Mouse (Mus musculus) neural tube, embryonic 14.5 days (tissue): Measurements from ENCODE around the gene Kpna1. TPM values are rescaled to one million over a fixed set of nuclear protein-coding genes. Genes with fewer than 3 reads are reported as not detected.
"Not testable (repeated sequence)": the region's sequence is repeated elsewhere in the genome, so short reads cannot be mapped to it uniquely, and the experiment has no call there.

Experiments used
- ATAC-seq: fragments of 200-750 bp; cut with Nextera tagmentation; 2 replicates; pipeline ENCODE4 v1.8.0; 2017; ENCODE audit warnings: low read depth, mild to moderate bottlenecking, moderate TSS enrichment, moderate library complexity
- H3K27ac ChIP-seq: fragments of 300-500 bp; sonication (generic); 2 replicates; pipeline ENCODE4 v1.5.1; 2014; ENCODE audit warnings: low read depth, mild to moderate bottlenecking, control low read depth, low read length, moderate library complexity, mixed read lengths
- H3K27me3 ChIP-seq: fragments of 300-500 bp; sonication (generic); 2 replicates; pipeline ENCODE4 v1.6.1; 2014; ENCODE audit warnings: low read length; ENCODE audit not compliant: control insufficient read depth, insufficient read depth
- H3K36me3 ChIP-seq: fragments of 300-500 bp; sonication (generic); 2 replicates; pipeline ENCODE4 v1.6.1; 2014; ENCODE audit warnings: low read length, mixed read lengths; ENCODE audit not compliant: control insufficient read depth, insufficient read depth
- H3K4me1 ChIP-seq: fragments of 300-500 bp; sonication (generic); 2 replicates; pipeline ENCODE4 v1.6.1; 2014; ENCODE audit warnings: low read length; ENCODE audit not compliant: control insufficient read depth, insufficient read depth
- H3K4me2 ChIP-seq: fragments of 300-500 bp; sonication (generic); 2 replicates; pipeline ENCODE4 v1.6.1; 2014; ENCODE audit warnings: mild to moderate bottlenecking, low read depth, low read length, control low read depth
- H3K4me3 ChIP-seq: fragments of 300-500 bp; sonication (generic); 2 replicates; pipeline ENCODE4 v1.5.1; 2014; ENCODE audit warnings: low read depth, low read length, control low read depth, mixed read lengths
- H3K9ac ChIP-seq: fragments of 300-500 bp; sonication (generic); replicated peaks from 2 replicates; pipeline ENCODE4 v1.6.1; 2014; ENCODE audit warnings: low read depth, mild to moderate bottlenecking, control low read depth, low read length, mixed read lengths
- H3K9me3 ChIP-seq: fragments of 300-500 bp; sonication (generic); 2 replicates; pipeline ENCODE4 v1.6.1; 2016; ENCODE audit warnings: low read length; ENCODE audit not compliant: control insufficient read depth
- WGBS: fragments of 180-500 bp; shearing (Covaris S2); extraction: QIAGEN DNeasy Blood & Tissue Kit; methylation state at CpG from one replicate; pipeline ENCODE4 v1.1.7; 2014; 5-methylcytosine and 5-hydroxymethylcytosine counted together
- polyA plus RNA-seq: library from polyadenylated mRNA; unstranded; fragments of >200 nt; fragmentation: Nextera tagmentation; extraction: Ambion mirVana; gene quantifications from 2 replicates; pipeline ENCODE4 v1.2.1, GENCODE M21; 2014

Kpna1 gene
- polyA plus RNA-seq, 1 experiment from 2014 or later: 89.3 TPM

DNA sequence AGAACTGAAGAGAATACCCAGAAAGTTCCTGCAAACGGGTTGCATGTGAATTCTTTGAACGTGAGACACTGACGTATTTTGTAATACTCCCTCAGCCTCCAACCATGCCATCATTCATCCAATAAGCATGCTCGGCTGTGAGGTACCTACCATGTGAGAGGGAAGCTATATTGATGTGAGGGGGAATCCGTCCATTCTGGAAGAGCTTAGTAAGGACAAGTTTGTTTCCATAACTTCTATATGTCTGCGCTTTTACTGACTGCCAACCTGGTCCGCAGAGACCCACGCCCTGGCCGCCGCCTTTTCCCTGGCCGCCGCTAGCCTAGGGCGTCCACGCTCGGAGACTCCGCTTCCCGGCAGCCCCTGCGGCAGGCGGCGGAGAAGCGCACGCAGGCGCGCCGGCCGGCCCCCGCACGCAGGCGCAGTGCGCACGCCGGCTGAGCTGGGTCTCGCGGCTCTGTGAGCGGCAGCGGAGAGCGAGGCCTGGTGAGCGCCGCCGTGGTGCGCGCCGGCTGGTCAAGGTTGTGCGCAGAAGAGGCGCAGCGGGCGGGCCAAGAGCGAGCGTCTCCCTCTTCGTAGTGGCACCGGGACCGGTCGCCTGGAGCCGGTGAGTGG lies 4.5 kb downstream of the Kpna1 start:
- Histone ChIP-seq H3K27me3 (no peaks in the 10 kb centered on the region), H3K4me3 (peak overlapping the region; percentile 87), H3K27ac (peak overlapping the region; percentile 99), H3K9me3 (no peaks in the 10 kb centered on the region), H3K9ac (peak overlapping the region; percentile 95), H3K4me1 (peaks cover 5% of the 10 kb centered on the region), H3K4me2 (peak overlapping the region; percentile 67), H3K36me3 (no peaks in the 10 kb centered on the region)
- ATAC-seq: peak; percentile 96
- under 1% methylated on average over 48 of the region's 54 CpGs for WGBS

- H3K9ac ChIP-seq: peak overlapping the region; percentile 95
Observed at GRCm38 (mm10) chr16:35983517-35984101, 5.1 kb downstream of the Kpna1 start.

DNA sequence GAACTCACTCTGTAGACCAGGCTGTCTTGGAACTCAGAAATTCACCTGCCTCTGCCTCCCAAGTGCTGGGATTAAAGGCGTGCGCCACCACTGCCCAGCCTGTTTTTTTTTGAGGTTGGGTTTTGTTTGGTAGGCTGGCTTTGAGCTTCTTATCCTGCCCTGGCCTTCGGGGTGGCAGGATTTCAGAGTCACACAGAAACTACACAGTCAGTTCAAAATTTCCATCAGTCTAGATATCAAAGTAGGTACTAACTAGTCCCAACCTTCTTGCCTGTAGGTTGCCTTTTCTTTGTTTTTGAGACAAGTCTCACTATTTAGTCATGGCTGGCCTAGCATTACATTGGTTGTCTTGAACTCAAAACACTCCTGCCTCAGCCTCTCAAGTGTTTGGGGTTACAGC lies 5.9 kb downstream of the Kpna1 start:
- WGBS: 74% methylated on average over 3 of the region's 3 CpGs
- Histone ChIP-seq H3K27me3 (no peaks in the 10 kb centered on the region), H3K9me3 (no peaks in the 10 kb centered on the region), H3K4me3 (peak overlapping the region; percentile 87; the same call in 1 of the 2 replicates), H3K4me2 (peak overlapping the region; percentile 67; the same call in 1 of the 2 replicates), H3K4me1 (peaks cover 5% of the 10 kb centered on the region), H3K27ac (no peak overlapping the region), H3K9ac (no peak overlapping the region), H3K36me3 (no peaks in the 10 kb centered on the region)
- ATAC-seq: no peak

More at GRCm38 (mm10) chr16:35983517-35984101, 5.1 kb downstream of the Kpna1 start:
- H3K27me3 ChIP-seq: no peaks in the 10 kb centered on the region
- peaks cover 5% of the 10 kb centered on the region for H3K4me1 ChIP-seq
- peak overlapping the region; percentile 99 for H3K27ac ChIP-seq
- no peaks in the 10 kb centered on the region for H3K36me3 ChIP-seq
- WGBS: under 1% methylated on average over 65 of the region's 86 CpGs
- H3K4me2 ChIP-seq: peak overlapping the region; percentile 67
- ATAC-seq: peak; percentile 85
- no peaks in the 10 kb centered on the region for H3K9me3 ChIP-seq
- H3K4me3 ChIP-seq: peak overlapping the region; percentile 87

DNA sequence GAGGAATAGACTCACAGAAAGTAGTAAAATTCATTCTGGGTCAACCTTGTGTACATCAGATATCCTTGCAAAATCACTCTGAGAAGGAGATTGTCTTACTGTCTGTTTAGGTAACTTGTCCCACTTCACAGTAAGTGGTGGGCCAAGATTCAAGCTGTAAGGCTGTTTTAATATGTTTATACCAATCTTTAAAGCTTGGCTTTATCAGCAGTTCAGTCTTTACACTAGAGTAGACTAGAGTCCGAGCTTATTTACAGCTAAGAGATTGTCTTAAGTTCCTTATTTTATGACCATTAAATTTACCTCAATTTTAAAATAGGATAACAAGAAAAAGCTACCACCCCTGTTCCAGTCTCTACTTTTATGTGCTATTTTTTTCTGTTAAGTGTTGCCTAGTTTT lies 9.4 kb downstream of the Kpna1 start:
- Histone ChIP-seq H3K27me3 (no peaks in the 10 kb centered on the region), H3K36me3 (no peaks in the 10 kb centered on the region), H3K9me3 (no peaks in the 10 kb centered on the region), H3K27ac (no peak overlapping the region), H3K9ac (no peak overlapping the region), H3K4me1 (peaks cover 5% of the 10 kb centered on the region), H3K4me3 (no peak overlapping the region), H3K4me2 (no peak overlapping the region)
- ATAC-seq: no peak
- WGBS: 93% methylated on average over 1 of the region's 1 CpGs

GRCm38 (mm10) chr16:35992391-35992790 lies 13.8 kb downstream of the Kpna1 start:
- Histone ChIP-seq H3K9me3 (no peaks in the 10 kb centered on the region), H3K9ac (no peak overlapping the region), H3K4me3 (no peak overlapping the region), H3K27me3 (no peaks in the 10 kb centered on the region), H3K4me1 (no peaks in the 10 kb centered on the region), H3K36me3 (no peaks in the 10 kb centered on the region), H3K27ac (no peak overlapping the region), H3K4me2 (no peak overlapping the region)
- ATAC-seq: no peak
- WGBS: 79% methylated on average over 1 of the region's 1 CpGs

- no peaks in the 10 kb centered on the region for H3K9me3 ChIP-seq
- H3K36me3 ChIP-seq: no peaks in the 10 kb centered on the region
- H3K27ac ChIP-seq: no peak overlapping the region
- no peaks in the 10 kb centered on the region for H3K4me1 ChIP-seq
- H3K4me3 ChIP-seq: no peak overlapping the region
- ATAC-seq: no peak
- H3K4me2 ChIP-seq: no peak overlapping the region
- no peak overlapping the region for H3K9ac ChIP-seq
- H3K27me3 ChIP-seq: no peaks in the 10 kb centered on the region
- 90% methylated on average over 3 of the region's 3 CpGs for WGBS
Observed at GRCm38 (mm10) chr16:35993316-35993715, 14.8 kb downstream of the Kpna1 start.

- not testable (repeated sequence) for H3K4me2 ChIP-seq, H3K27me3 ChIP-seq, ATAC-seq, H3K9me3 ChIP-seq, H3K36me3 ChIP-seq, H3K4me1 ChIP-seq, H3K9ac ChIP-seq, H3K27ac ChIP-seq, H3K4me3 ChIP-seq
- WGBS: 96% methylated on average over 4 of the region's 4 CpGs
Observed at GRCm38 (mm10) chr16:35998852-35999251, 20.3 kb downstream of the Kpna1 start.

DNA sequence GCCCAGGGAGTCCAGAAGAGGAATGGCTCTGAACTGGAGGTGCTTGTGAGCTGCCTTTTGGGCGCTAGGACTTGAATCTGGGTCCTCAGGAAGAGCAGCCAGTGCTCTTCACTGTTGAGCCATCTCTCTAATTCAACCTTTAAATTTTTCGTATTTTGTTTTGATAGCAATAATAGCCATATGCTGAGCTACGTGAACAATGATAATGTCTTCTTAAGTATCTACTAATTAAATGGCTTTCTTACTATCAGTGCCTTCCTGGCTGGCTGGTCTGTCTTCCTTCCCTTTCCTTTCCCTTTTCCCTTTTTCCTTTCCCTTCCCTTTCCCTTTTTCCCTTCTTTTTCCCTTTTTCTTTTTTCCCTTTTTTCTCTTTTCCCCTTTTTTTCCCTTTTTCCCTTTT lies 29.8 kb downstream of the Kpna1 start:
- Histone ChIP-seq H3K36me3 (peaks cover 17% of the 10 kb centered on the region), H3K27ac (no peak overlapping the region), H3K9ac (no peak overlapping the region), H3K4me3 (no peak overlapping the region), H3K9me3 (no peaks in the 10 kb centered on the region), H3K4me1 (no peaks in the 10 kb centered on the region), H3K4me2 (no peak overlapping the region), H3K27me3 (no peaks in the 10 kb centered on the region)
- 95% methylated on average over 3 of the region's 3 CpGs for WGBS
- no peak for ATAC-seq

GRCm38 (mm10) chr16:36016335-36016734 lies 37.8 kb downstream of the Kpna1 start:
- WGBS: 97% methylated on average over 1 of the region's 1 CpGs
- no peak overlapping the region for H3K4me3 ChIP-seq

More at GRCm38 (mm10) chr16:36016335-36016734, 37.8 kb downstream of the Kpna1 start:
- H3K27me3 ChIP-seq: no peaks in the 10 kb centered on the region
- no peaks in the 10 kb centered on the region for H3K4me1 ChIP-seq
- H3K27ac ChIP-seq: no peak overlapping the region
- no peak overlapping the region for H3K9ac ChIP-seq
- no peak overlapping the region for H3K4me2 ChIP-seq
- no peaks in the 10 kb centered on the region for H3K9me3 ChIP-seq
- ATAC-seq: no peak
- H3K36me3 ChIP-seq: peaks cover 9% of the 10 kb centered on the region
